Mouse (Mus musculus): Measurements from ENCODE around the gene Gpc6.

Gpc6 gene

GRCm38 (mm10) chr14:117611113-117611512, 686.0 kb downstream of the Gpc6 start:
- no peak for DNase-seq (ENCODE audit: low read depth, low spot score)

GRCm38 (mm10) chr14:117625100-117625710, 700.1 kb downstream of the Gpc6 start:
- DNase-seq (ENCODE audit: low read depth, low spot score): no peak

- DNase-seq (ENCODE audit: low read depth, low spot score): no peak
These were observed 709.3 kb downstream of the Gpc6 start for GRCm38 (mm10) chr14:117634238-117634940.

- no peak for DNase-seq (ENCODE audit: low read depth, low spot score)
These were observed 716.7 kb downstream of the Gpc6 start for GRCm38 (mm10) chr14:117641853-117642252.

- DNase-seq (ENCODE audit: low read depth, low spot score): no peak
These were observed 718.0 kb downstream of the Gpc6 start for GRCm38 (mm10) chr14:117643069-117643468.

GRCm38 (mm10) chr14:117648199-117648960, 723.3 kb downstream of the Gpc6 start:
- DNase-seq (ENCODE audit: low read depth, low spot score): no peak

- DNase-seq (ENCODE audit: low read depth, low spot score): no peak
These were observed 725.0 kb downstream of the Gpc6 start for GRCm38 (mm10) chr14:117650141-117650540.

- no peak for DNase-seq (ENCODE audit: low read depth, low spot score)
These were observed 726.2 kb downstream of the Gpc6 start for GRCm38 (mm10) chr14:117651271-117651670.

- DNase-seq (ENCODE audit: low read depth, low spot score): no peak
These were observed 726.8 kb downstream of the Gpc6 start for GRCm38 (mm10) chr14:117651938-117652337.

GRCm38 (mm10) chr14:117655382-117655781, 730.3 kb downstream of the Gpc6 start:
- no peak for DNase-seq (ENCODE audit: low read depth, low spot score)

GRCm38 (mm10) chr14:117659198-117659761, 734.2 kb downstream of the Gpc6 start:
- DNase-seq (ENCODE audit: low read depth, low spot score): no peak

GRCm38 (mm10) chr14:117662261-117662660, 737.1 kb downstream of the Gpc6 start:
- DNase-seq (ENCODE audit: low read depth, low spot score): no peak

- no peak for DNase-seq (ENCODE audit: low read depth, low spot score)
These were observed 739.7 kb downstream of the Gpc6 start for GRCm38 (mm10) chr14:117664796-117665195.

- no peak for DNase-seq (ENCODE audit: low read depth, low spot score)
These were observed 741.0 kb downstream of the Gpc6 start for GRCm38 (mm10) chr14:117666126-117666525.

GRCm38 (mm10) chr14:117673541-117673940, 748.4 kb downstream of the Gpc6 start:
- no peak for DNase-seq (ENCODE audit: low read depth, low spot score)

- no peak for DNase-seq (ENCODE audit: low read depth, low spot score)
These were observed 749.4 kb downstream of the Gpc6 start for GRCm38 (mm10) chr14:117674482-117674881.

GRCm38 (mm10) chr14:117679926-117680325, 754.8 kb downstream of the Gpc6 start:
- no peak for DNase-seq (ENCODE audit: low read depth, low spot score)

GRCm38 (mm10) chr14:117681321-117681921, 756.3 kb downstream of the Gpc6 start:
- no peak for DNase-seq (ENCODE audit: low read depth, low spot score)

GRCm38 (mm10) chr14:117683149-117683548, 758.0 kb downstream of the Gpc6 start:
- DNase-seq (ENCODE audit: low read depth, low spot score): no peak

GRCm38 (mm10) chr14:117689848-117690247, 764.7 kb downstream of the Gpc6 start:
- no peak for DNase-seq (ENCODE audit: low read depth, low spot score)

- no peak for DNase-seq (ENCODE audit: low read depth, low spot score)
These were observed 770.5 kb downstream of the Gpc6 start for GRCm38 (mm10) chr14:117695565-117695964.

Measured in WW6 (cell line).